Mouse (Mus musculus) bone marrow, adult 2 months (tissue): ENCODE measurements around the gene Wbp1l.

ENCODE experiments used
- CTCF ChIP-seq: fragments of 200-500 bp; IDR thresholded peaks from 2 replicates; pipeline ENCODE4 v1.5.1; 2011; ENCODE audit warnings: low read length, control low read depth; ENCODE audit not compliant: control insufficient read depth, insufficient read depth
- POLR2A ChIP-seq: fragments of 200-500 bp; IDR thresholded peaks from 2 replicates; pipeline ENCODE4 v1.6.1; 2011; ENCODE audit warnings: low read depth, mild to moderate bottlenecking, control low read depth, low read length, borderline replicate concordance; ENCODE audit not compliant: control insufficient read depth

- no peak for TF ChIP-seq CTCF
- no peak for TF ChIP-seq POLR2A
Observed at GRCm38 (mm10) chr19:46640780-46641179, 41.9 kb downstream of the Wbp1l start.
